Mouse (Mus musculus) liver, embryonic 16.5 days (tissue): ENCODE results near the gene Apobec2. TPM values are rescaled to one million over a fixed set of nuclear protein-coding genes. Genes with fewer than 3 reads are reported as not detected.
"Not testable (repeated sequence)": the region's sequence is repeated elsewhere in the genome, so short reads cannot be mapped to it uniquely, and the experiment has no call there.

Experiments
- ATAC-seq: fragments of 200-750 bp; cut with Nextera tagmentation; 2 replicates; pipeline ENCODE4 v1.8.0; 2017; ENCODE audit warnings: low read depth, mild to moderate bottlenecking, moderate number of reproducible peaks, moderate library complexity
- H3K27ac ChIP-seq: fragments of 300-500 bp; sonication (generic); 2 replicates; pipeline ENCODE4 v1.5.1; 2014; ENCODE audit warnings: mild to moderate bottlenecking, low read length
- H3K27me3 ChIP-seq: fragments of 300-500 bp; sonication (generic); 2 replicates; pipeline ENCODE4 v1.6.1; 2014; ENCODE audit warnings: low read depth, low read length, mixed read lengths; ENCODE audit not compliant: control insufficient read depth, insufficient read depth
- H3K36me3 ChIP-seq: fragments of 300-500 bp; sonication (generic); 2 replicates; pipeline ENCODE4 v1.6.1; 2014; ENCODE audit warnings: mild to moderate bottlenecking; ENCODE audit not compliant: control insufficient read depth, insufficient read depth
- H3K4me1 ChIP-seq: fragments of 300-500 bp; sonication (generic); 2 replicates; pipeline ENCODE4 v1.6.1; 2014; ENCODE audit warnings: low read depth, low read length, mixed read lengths; ENCODE audit not compliant: control insufficient read depth
- H3K4me2 ChIP-seq: fragments of 300-500 bp; sonication (generic); 2 replicates; pipeline ENCODE4 v1.6.1; 2014; ENCODE audit warnings: low read depth, low read length, mixed read lengths
- H3K4me3 ChIP-seq: fragments of 300-500 bp; sonication (generic); 2 replicates; pipeline ENCODE4 v1.5.1; 2014; ENCODE audit warnings: low read depth, mild to moderate bottlenecking, low read length
- H3K9ac ChIP-seq: fragments of 300-500 bp; sonication (generic); 2 replicates; pipeline ENCODE4 v1.6.1; 2014; ENCODE audit warnings: low read depth, low read length
- H3K9me3 ChIP-seq: fragments of 300-500 bp; sonication (generic); replicated peaks from 2 replicates; pipeline ENCODE4 v1.6.1; 2016; ENCODE audit warnings: low read length; ENCODE audit not compliant: control insufficient read depth
- WGBS: fragments of 180-500 bp; shearing (Covaris S2); extraction: QIAGEN DNeasy Blood & Tissue Kit; methylation state at CpG from one replicate; pipeline ENCODE4 v1.1.7; 2014; ENCODE audit not compliant: insufficient replicate concordance; 5-methylcytosine and 5-hydroxymethylcytosine counted together
- polyA plus RNA-seq: library from polyadenylated mRNA; unstranded; fragments of >200 nt; fragmentation: Nextera tagmentation; extraction: Ambion mirVana; gene quantifications from 2 replicates; pipeline ENCODE4 v1.2.1, GENCODE M21; 2015

Apobec2 gene
- 2.5 and 4.3 TPM in 2 replicates for polyA plus RNA-seq

- Histone ChIP-seq H3K9me3 (no peaks in the 10 kb centered on the region), H3K27ac (no peak within 1 kb of the TSS), H3K4me2 (no peak within 1 kb of the TSS), H3K9ac (no peak within 1 kb of the TSS), H3K4me1 (peaks cover 11% of the 10 kb centered on the region), H3K27me3 (no peaks in the 10 kb centered on the region), H3K36me3 (no peaks in the 10 kb centered on the region), H3K4me3 (no peak within 1 kb of the TSS)
- 42% methylated on average over 16 of the region's 16 CpGs for WGBS
- peak; percentile 37; the same call in 1 of the 2 replicates for ATAC-seq
These were observed at the start of gene Apobec2 for GRCm38 (mm10) chr17:48432158-48432980. Gene Apobec2, minus strand, starts transcription at chr17:48432930.

DNA sequence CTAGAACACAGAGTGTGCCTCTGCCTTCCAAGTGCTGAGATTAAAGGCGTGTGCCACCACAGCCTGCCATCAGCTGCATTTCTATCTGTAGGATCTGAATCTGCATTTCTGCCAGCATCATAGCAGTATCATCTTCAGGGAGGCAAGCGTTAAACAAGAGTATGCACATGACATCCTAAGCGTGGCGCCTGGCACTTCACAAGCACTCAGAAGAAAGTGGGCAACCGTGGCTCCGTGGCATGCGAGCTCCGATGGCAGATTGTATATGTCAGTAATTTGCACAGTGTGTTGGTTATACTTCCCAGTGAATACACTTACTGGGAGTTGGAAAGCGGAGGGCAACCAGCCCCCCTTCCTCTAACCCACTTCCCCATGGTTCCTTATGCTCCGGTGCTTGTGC, 47.2 kb upstream of the Apobec2 start:
- WGBS = 75% methylated on average over 10 of the region's 10 CpGs
- Histone ChIP-seq H3K9me3 (no peaks in the 10 kb centered on the region), H3K9ac (no peak overlapping the region), H3K36me3 (no peaks in the 10 kb centered on the region), H3K4me1 (peaks cover 3% of the 10 kb centered on the region; the same call in 1 of the 2 replicates), H3K4me3 (no peak overlapping the region), H3K4me2 (no peak overlapping the region), H3K27me3 (no peaks in the 10 kb centered on the region), H3K27ac (no peak overlapping the region)
- ATAC-seq = no peak

DNA sequence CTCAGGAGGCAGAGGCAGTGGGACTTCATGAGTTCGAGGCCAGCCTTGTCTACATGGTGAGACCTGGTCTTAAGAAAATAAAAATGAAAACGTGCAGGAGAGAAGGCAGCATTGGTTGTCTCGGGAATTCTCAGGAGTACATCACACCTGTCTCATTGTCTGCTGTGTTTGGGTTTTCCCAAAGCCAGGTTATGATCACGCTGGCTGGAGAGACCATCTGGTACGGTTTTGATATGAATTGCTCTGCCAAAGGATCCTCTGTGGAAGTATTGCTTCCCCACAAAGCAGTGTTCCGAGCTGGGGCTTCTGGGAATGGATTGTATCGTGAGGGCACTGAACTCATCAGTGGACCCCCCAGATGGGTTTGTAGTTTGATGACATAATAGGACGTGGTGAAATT, 42.7 kb upstream of the Apobec2 start:
- Histone ChIP-seq H3K9ac (no peak overlapping the region), H3K9me3 (no peaks in the 10 kb centered on the region), H3K27ac (no peak overlapping the region), H3K4me2 (no peak overlapping the region), H3K36me3 (no peaks in the 10 kb centered on the region), H3K4me3 (no peak overlapping the region), H3K27me3 (no peaks in the 10 kb centered on the region), H3K4me1 (no peaks in the 10 kb centered on the region)
- no peak for ATAC-seq
- 65% methylated on average over 8 of the region's 8 CpGs for WGBS

GRCm38 (mm10) chr17:48474282-48474681, 41.6 kb upstream of the Apobec2 start:
- H3K27me3 ChIP-seq = not testable (repeated sequence)
- 72% methylated on average over 6 of the region's 6 CpGs for WGBS

GRCm38 (mm10) chr17:48467395-48468231, 34.9 kb upstream of the Apobec2 start:
- Histone ChIP-seq H3K36me3 (no peaks in the 10 kb centered on the region), H3K27me3 (no peaks in the 10 kb centered on the region), H3K9me3 (no peaks in the 10 kb centered on the region), H3K4me1 (peaks cover 12% of the 10 kb centered on the region), H3K27ac (peak overlapping the region; percentile 80), H3K4me3 (peak overlapping the region; percentile 56), H3K9ac (peak overlapping the region; percentile 56), H3K4me2 (peak overlapping the region; percentile 78)
- ATAC-seq = peak; percentile 73
- WGBS = 8% methylated on average over 22 of the region's 22 CpGs

More at GRCm38 (mm10) chr17:48474282-48474681, 41.6 kb upstream of the Apobec2 start:
- H3K4me2 ChIP-seq, H3K4me1 ChIP-seq, H3K9me3 ChIP-seq, H3K27ac ChIP-seq, H3K4me3 ChIP-seq, ATAC-seq, H3K36me3 ChIP-seq, H3K9ac ChIP-seq: not testable (repeated sequence)

DNA sequence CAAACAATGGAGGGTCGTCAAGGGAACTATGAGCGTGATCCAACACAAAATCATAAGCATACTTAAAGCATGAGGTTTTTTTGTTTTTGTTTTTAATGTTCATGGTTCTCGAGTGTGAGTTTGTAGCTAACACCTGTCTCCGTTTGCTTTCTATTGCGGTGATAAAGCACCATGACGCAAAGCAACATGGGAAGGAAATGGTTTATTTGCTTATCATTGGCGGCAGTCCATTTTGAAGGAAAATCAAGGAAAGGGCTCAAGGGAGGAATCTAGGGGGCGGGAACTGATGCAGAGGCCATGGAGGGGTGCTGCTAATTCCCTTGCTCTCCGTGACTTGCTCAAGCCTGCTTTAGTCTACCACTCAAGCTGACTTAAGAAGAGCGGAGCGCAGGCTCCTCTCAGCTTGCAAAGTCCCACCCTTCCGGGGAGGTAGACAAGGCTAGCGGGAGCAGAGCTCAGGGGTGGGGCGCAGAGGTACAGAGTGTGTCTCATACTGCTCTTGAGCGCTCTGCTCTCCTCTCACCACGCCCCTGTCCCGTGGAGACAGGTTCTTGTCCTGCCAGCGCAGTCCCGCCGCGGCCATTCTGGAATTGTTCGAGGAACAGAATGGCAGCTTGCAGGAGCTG, 34.2 kb upstream of the Apobec2 start:
- Histone ChIP-seq H3K27me3 (no peaks in the 10 kb centered on the region), H3K36me3 (no peaks in the 10 kb centered on the region), H3K4me1 (peaks cover 12% of the 10 kb centered on the region), H3K9ac (peak overlapping the region; percentile 56), H3K9me3 (no peaks in the 10 kb centered on the region), H3K4me3 (peak overlapping the region; percentile 56), H3K4me2 (peak overlapping the region; percentile 78), H3K27ac (peak overlapping the region; percentile 80)
- WGBS = 29% methylated on average over 22 of the region's 22 CpGs
- peak; percentile 95 for ATAC-seq

- Histone ChIP-seq H3K27ac (no peak overlapping the region), H3K9ac (no peak overlapping the region), H3K4me2 (no peak overlapping the region), H3K27me3 (no peaks in the 10 kb centered on the region), H3K4me1 (peaks cover 12% of the 10 kb centered on the region), H3K9me3 (no peaks in the 10 kb centered on the region), H3K4me3 (no peak overlapping the region), H3K36me3 (no peaks in the 10 kb centered on the region)
- no peak for ATAC-seq
- WGBS = 83% methylated on average over 4 of the region's 4 CpGs
These were observed 30.7 kb upstream of the Apobec2 start for GRCm38 (mm10) chr17:48463391-48463790.

- Histone ChIP-seq H3K4me3 (no peak overlapping the region), H3K36me3 (no peaks in the 10 kb centered on the region), H3K27me3 (no peaks in the 10 kb centered on the region), H3K9ac (no peak overlapping the region), H3K4me1 (peaks cover 16% of the 10 kb centered on the region), H3K4me2 (no peak overlapping the region), H3K27ac (no peak overlapping the region), H3K9me3 (no peaks in the 10 kb centered on the region)
- WGBS = 79% methylated on average over 13 of the region's 13 CpGs
- ATAC-seq = no peak
These were observed 29.4 kb upstream of the Apobec2 start for GRCm38 (mm10) chr17:48462096-48462495.
